Mouse (Mus musculus) mouse trophoblast stem cell (cell line): ENCODE results near the gene Olfr356.

Experiments used
- in situ Hi-C, 2 experiments: fragments of 300-500 bp; cut with MseI, MboI; formaldehyde crosslinking; loops; 2 replicates in 1 of 2; 3 replicates in 1 of 2; pipeline ENCODE4 v1.15.1; 2025

Olfr356 gene

GRCm38 (mm10) chr2:36936821-36937220, at the start of gene Olfr356:
TSS of gene Olfr356 (plus strand) at chr2:36937121.
- in situ Hi-C loops = no loop called here

- in situ Hi-C loops = no loop called here
These were observed 44.1 kb upstream of the Olfr356 start, which contains the start of gene Olfr353 for GRCm38 (mm10) chr2:36892836-36893235. TSS of gene Olfr353 (minus strand) at chr2:36892936.

- in situ Hi-C loops = no loop called here
These were observed 39.8 kb upstream of the Olfr356 start for GRCm38 (mm10) chr2:36897114-36897513.

GRCm38 (mm10) chr2:36905380-36905779, 31.5 kb upstream of the Olfr356 start, which contains the start of gene Olfr354:
TSS of gene Olfr354 (plus strand) at chr2:36905680.
- in situ Hi-C loops = no loop called here

- in situ Hi-C loops = no loop called here
These were observed 8.1 kb upstream of the Olfr356 start, which contains the start of gene Olfr355 for GRCm38 (mm10) chr2:36928797-36929196. TSS of gene Olfr355 (minus strand) at chr2:36928897.
